Mouse (Mus musculus): Measurements from ENCODE around the gene Actr2. TPM values are rescaled to one million over a fixed set of nuclear protein-coding genes. Genes with fewer than 3 reads are reported as not detected.

The Actr2 gene
- polyA plus RNA-seq, 1 experiment from 2014 or later, result 75.7 TPM

Other genes with a start within 250 kb of the Actr2 start
- gene Spred2, start 188.5 kb downstream of the Actr2 start, polyA plus RNA-seq (2014; fragmentation: Nextera tagmentation; extraction: Ambion mirVana), result 7.9 and 9.6 TPM in 2 replicates
- gene Rab1a, start 88.5 kb upstream of the Actr2 start, polyA plus RNA-seq (2014; fragmentation: Nextera tagmentation; extraction: Ambion mirVana), result 241 and 254 TPM in 2 replicates
- 33.6 and 34.4 TPM in 2 replicates for gene Cep68, start 136.5 kb upstream of the Actr2 start, polyA plus RNA-seq (2014; fragmentation: Nextera tagmentation; extraction: Ambion mirVana)
- 18.0 and 19.9 TPM in 2 replicates for gene Slc1a4, start 219.8 kb upstream of the Actr2 start, polyA plus RNA-seq (2014; fragmentation: Nextera tagmentation; extraction: Ambion mirVana)

Measured in stomach, embryonic 14.5 days (tissue).